Mouse (Mus musculus) retina, postnatal 1 day (tissue): ENCODE measurements around the gene Nxnl2.
A peak's percentile ranks its signal among the peaks of the same experiment; 100 is the strongest.
"Not testable (repeated sequence)": the region's sequence is repeated elsewhere in the genome, so short reads cannot be mapped to it uniquely, and the experiment has no call there.

ENCODE experiments used
- DNase-seq: peaks from one replicate; pipeline ENCODE4 v3.0.0-alpha.2; 2012

The Nxnl2 gene

GRCm38 (mm10) chr13:51182236-51182635 lies 11.4 kb downstream of the Nxnl2 start:
- DNase-seq, result peak; percentile 73

DNA sequence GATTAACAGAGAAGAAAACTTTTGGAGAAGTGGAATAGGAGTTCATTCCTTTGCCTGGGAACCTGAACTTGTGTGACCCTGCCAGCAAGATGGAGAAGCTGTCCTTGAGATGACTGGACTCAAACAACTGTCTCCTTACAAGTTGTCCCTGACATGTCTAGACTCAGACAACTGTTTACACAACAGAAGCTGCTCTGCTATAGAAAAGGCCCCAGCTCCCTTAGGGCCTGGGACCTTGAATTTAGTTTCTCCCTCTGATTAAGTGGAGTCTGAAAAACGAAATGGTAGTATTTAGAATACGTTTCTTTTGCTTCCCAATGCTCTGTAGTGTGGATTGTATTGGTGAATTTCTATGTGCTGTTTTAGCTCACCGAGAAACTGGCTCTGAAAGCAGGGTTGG lies 14.1 kb downstream of the Nxnl2 start:
- no peak for DNase-seq

DNA sequence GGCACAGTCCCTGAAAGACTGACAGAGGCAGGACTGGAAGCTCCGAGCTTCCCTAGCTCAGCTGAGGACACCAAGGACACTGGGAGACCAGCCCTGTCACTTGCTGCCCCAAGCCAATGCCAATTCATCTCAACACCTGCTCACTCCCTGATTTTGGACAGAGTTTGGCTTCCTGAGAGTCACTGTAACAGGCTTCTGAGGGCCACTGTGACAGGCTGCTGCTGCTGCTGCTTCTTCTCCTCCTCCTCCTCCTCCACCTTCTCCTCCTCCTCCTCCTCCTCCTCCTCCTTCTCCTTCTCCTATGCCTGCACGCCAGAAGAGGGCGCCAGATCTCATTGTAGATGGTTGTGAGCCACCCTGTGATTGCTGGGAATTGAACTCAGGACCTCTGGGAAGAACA lies 19.5 kb downstream of the Nxnl2 start:
- no peak for DNase-seq

DNA sequence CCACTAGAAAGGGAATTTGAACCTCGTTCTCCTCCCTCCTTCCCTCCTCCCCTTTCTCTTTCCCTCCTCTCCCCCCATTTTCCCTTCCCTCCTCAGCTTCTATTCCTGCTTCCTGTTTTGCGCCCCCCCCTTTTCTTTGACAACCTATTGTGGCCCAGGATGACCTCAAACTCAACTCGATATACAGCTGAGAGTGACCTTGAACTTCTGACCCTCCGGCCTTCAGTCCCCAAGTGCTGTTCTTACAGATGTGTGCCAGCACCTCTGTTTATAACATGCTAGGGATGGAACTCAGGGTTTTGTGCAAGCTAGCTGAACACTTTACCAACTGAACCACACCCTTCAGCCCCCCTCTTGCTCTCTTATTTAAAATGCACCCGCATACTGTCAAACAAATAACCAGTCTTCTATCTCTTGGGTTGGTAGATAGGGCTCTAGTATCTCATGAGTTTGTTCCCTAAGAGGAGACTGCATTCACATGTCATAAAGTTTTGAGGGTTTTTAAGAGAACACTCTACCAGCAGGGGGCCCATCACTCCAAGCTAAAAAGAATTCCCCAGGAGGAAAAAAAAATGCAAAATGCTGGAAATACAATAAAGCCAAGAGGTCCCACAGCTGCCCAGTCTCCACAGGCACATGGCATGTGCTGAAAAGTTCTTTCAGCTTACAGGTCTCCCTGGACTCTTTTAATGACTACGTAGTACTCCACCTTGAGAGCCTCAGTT lies 20.8 kb downstream of the Nxnl2 start:
- DNase-seq, result no peak

GRCm38 (mm10) chr13:51193893-51194292 lies 23.1 kb downstream of the Nxnl2 start:
- DNase-seq, result no peak

- no peak for DNase-seq
Observed at GRCm38 (mm10) chr13:51197699-51198098, 26.9 kb downstream of the Nxnl2 start.

GRCm38 (mm10) chr13:51198186-51198585 lies 27.4 kb downstream of the Nxnl2 start:
- no peak for DNase-seq

GRCm38 (mm10) chr13:51201985-51202843 lies 31.4 kb downstream of the Nxnl2 start:
- not testable (repeated sequence) for DNase-seq

DNA sequence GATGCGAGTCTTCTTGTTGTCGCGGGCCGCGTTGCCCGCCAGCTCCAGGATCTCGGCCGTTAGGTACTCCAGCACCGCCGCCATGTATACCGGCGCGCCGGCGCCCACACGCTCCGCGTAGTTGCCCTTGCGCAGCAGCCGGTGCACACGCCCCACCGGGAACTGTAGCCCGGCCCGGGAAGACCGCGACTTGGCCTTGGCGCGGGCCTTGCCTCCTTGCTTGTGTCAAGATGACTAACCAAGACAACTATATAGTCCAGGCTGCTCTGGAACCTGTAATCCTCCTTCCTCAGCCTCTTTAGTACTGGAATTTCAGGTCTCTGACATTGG lies 32.0 kb downstream of the Nxnl2 start:
- peak; percentile 47 for DNase-seq

GRCm38 (mm10) chr13:51203467-51203866 lies 32.6 kb downstream of the Nxnl2 start:
- DNase-seq, result no peak

GRCm38 (mm10) chr13:51204081-51204480 lies 33.3 kb downstream of the Nxnl2 start:
- not testable (repeated sequence) for DNase-seq

DNA sequence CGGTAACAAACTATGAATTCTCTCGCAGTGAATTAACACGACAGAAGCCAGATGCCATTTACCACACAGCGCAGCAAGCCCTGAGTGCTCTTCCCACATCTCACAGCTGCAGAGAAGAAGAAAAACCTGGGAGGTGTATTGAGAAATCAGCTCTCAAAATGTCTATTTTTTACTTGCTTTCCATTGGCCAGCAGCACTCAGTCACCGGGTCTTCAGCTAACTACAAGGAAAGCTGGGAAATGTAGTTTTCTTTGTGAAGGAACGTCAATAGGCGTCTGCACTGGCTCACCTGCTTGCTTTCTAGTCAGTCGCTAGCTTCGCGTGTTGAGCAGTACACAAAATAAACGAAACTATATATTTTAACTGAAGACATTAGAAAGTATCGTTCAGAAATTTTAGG lies 37.1 kb downstream of the Nxnl2 start:
- DNase-seq, result peak; percentile 48

DNA sequence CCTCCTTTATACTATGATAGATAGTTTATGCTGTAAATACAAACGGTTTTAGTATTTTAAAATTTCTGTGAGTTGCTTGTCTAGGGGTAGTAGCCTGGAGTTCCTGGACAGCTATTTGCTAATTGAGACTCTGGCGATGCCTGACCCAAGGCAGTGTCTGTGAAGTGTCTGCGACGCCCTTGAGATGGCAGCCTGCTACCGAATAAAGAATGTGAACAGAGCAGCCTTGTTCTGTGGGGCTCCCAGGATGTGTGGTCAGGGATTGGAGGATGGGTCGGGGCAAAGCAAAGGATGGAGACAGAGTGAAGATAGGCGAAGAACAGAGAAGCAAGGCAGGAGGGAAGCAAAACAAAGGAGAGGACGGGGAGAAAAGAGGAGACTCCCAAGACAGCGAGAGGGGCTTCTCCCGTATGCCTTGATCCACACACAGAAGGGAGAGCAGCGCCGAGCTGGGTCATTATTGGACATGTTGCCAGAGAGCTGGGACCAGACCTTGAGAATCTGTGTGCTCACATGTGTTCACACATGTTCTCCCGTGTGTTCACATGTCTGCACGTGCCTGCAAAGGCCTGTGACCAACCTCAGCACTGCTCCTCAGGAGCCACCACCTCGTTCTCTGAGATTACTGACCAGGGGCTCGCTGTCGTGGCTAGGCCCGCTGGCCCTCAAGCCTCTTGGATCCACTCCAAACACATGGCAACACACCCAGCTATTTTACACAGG lies 37.7 kb downstream of the Nxnl2 start:
- DNase-seq, result peak; percentile 87

- DNase-seq, result peak; percentile 54
Observed at GRCm38 (mm10) chr13:51210639-51211038, 39.8 kb downstream of the Nxnl2 start.

GRCm38 (mm10) chr13:51214746-51215145 lies 43.9 kb downstream of the Nxnl2 start:
- DNase-seq, result no peak

DNA sequence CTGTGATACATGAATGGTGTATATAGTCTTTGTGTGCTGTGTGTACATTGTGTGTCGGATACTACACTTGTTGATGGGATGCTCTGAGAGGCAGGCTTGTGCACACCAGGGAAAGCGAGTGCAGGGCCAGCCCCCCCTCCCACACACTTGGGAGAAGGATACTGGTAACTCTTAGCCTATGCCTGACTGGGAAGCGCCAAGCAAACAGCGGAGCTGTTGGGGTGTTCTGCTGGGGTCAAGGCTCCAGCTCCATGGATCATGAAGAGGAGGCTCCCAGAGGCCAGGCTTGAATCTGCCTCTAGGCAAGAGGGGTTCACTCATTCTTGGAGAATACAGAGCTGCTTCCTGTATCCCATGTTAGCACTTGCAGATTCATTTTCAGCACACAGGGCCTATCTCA lies 50.1 kb downstream of the Nxnl2 start:
- no peak for DNase-seq

DNA sequence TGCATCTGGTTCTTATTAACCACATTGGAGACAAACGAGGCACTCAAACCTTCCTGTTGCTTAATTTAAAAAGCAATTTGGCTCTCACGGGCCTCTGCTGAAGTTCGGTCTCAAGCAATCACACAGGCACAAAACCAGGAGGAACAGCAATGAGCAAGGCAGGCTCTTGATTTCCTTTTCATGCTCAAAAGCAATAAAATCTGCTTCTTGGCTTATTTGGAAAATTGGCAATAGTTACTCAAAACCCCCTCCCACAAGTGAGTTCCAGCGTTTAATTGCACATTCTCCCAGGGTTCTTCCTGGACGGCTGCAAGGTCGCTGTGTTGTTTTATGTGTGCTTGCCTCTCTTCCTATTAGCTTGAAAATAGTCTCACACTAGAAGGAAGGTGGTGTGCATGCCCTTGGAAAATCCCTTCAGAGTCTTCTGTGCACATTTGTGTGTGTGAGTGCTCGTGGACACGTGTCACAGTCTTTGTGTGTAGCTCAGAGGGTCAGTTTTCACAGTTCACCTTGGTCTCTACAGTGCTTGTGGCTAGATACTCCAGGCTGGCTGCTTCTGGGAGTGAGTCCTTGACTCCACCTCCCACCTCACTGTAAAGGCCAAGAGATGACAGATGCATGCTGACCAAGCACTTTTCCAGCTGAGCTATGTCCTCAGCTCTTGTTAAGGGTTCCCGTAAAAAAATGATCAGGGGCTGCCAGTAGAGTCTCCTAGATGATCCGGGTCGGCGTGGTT lies 50.8 kb downstream of the Nxnl2 start:
- no peak for DNase-seq
